Mouse (Mus musculus) spleen, adult 2 months (tissue): ENCODE data around the gene Serinc1.

Experiments used
- CTCF ChIP-seq: fragments of 200-500 bp; IDR thresholded peaks from 2 replicates; pipeline ENCODE4 v1.5.1; 2011; ENCODE audit warnings: mild to moderate bottlenecking, inconsistent platforms; ENCODE audit not compliant: insufficient read depth, insufficient read length, insufficient replicate concordance; ENCODE audit errors: extremely low read depth
- POLR2A ChIP-seq: fragments of 200-500 bp; IDR thresholded peaks from 2 replicates; pipeline ENCODE4 v1.6.1; 2011; ENCODE audit warnings: low read depth, low read length, inconsistent platforms

DNA sequence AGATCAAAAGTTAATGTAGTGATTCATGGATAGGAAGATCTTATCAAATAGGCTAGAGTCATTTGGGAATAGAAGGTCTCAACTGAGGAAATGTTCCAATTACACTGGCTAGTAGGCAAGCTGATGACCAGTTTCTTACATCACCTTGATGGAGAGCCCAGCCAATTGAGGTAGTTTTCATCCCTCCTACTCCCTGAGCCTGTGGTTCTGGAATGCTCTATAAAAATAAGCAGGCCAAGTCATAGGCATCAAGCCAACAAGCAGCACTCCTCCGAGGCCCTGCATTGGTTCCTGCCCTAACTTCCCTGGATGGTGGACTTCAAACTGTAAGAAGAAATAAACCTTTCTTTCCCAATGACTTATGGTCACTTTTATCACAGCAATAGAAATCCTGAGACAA lies 17.1 kb downstream of the Serinc1 start:
- TF ChIP-seq CTCF = no peak
- TF ChIP-seq POLR2A = no peak
